Mouse (Mus musculus) heart, embryonic 11.5 days (tissue): Measurements from ENCODE around the gene Arih2. TPM values are rescaled to one million over a fixed set of nuclear protein-coding genes. Genes with fewer than 3 reads are reported as not detected.
A peak's percentile ranks its signal among the peaks of the same experiment; 100 is the strongest.

Source experiments
- ATAC-seq: fragments of 200-750 bp; cut with Nextera tagmentation; replicated peaks from 2 replicates; pipeline ENCODE4 v1.8.0; 2017; ENCODE audit warnings: moderate library complexity; ENCODE audit not compliant: insufficient number of reproducible peaks, low FRiP score, low TSS enrichment
- H3K27ac ChIP-seq: fragments of 300-500 bp; sonication (generic); 2 replicates; pipeline ENCODE4 v1.5.1; 2014; ENCODE audit warnings: mild to moderate bottlenecking, low read depth, low read length
- H3K27me3 ChIP-seq: fragments of 300-500 bp; sonication (generic); 2 replicates; pipeline ENCODE4 v1.6.1; 2014; ENCODE audit warnings: mild to moderate bottlenecking, low read length, mixed read lengths; ENCODE audit not compliant: control insufficient read depth, insufficient read depth
- H3K36me3 ChIP-seq: fragments of 300-500 bp; sonication (generic); 2 replicates; pipeline ENCODE4 v1.6.1; 2014; ENCODE audit warnings: mild to moderate bottlenecking, low read length, moderate library complexity, mixed read lengths; ENCODE audit not compliant: control insufficient read depth, insufficient read depth
- H3K4me1 ChIP-seq: fragments of 300-500 bp; sonication (generic); 2 replicates; pipeline ENCODE4 v1.6.1; 2014; ENCODE audit warnings: low read length; ENCODE audit not compliant: control insufficient read depth, insufficient read depth
- H3K4me2 ChIP-seq: fragments of 300-500 bp; sonication (generic); 2 replicates; pipeline ENCODE4 v1.6.1; 2014; ENCODE audit warnings: mild to moderate bottlenecking, moderate library complexity
- H3K4me3 ChIP-seq: fragments of 300-500 bp; sonication (generic); 2 replicates; pipeline ENCODE4 v1.5.1; 2014; ENCODE audit warnings: low read depth, low read length
- H3K9ac ChIP-seq: fragments of 300-500 bp; sonication (generic); 2 replicates; pipeline ENCODE4 v1.6.1; 2014; ENCODE audit warnings: mild to moderate bottlenecking, low read depth, low read length, moderate library complexity
- H3K9me3 ChIP-seq: fragments of 300-500 bp; sonication (generic); replicated peaks from 2 replicates; pipeline ENCODE4 v1.6.1; 2016; ENCODE audit warnings: low read length; ENCODE audit not compliant: control insufficient read depth
- WGBS: fragments of 180-500 bp; shearing (Covaris S2); extraction: QIAGEN DNeasy Blood & Tissue Kit; methylation state at CpG from one replicate; pipeline ENCODE4 v1.1.7; 2014; ENCODE audit not compliant: insufficient replicate concordance; 5-methylcytosine and 5-hydroxymethylcytosine counted together
- polyA plus RNA-seq: library from polyadenylated mRNA; unstranded; fragments of >200 nt; fragmentation: Nextera tagmentation; extraction: Ambion mirVana; gene quantifications from 2 replicates; pipeline ENCODE4 v1.2.1, GENCODE M21; 2014

The Arih2 gene
- polyA plus RNA-seq, 1 experiment from 2014 or later = 37.6 TPM

DNA sequence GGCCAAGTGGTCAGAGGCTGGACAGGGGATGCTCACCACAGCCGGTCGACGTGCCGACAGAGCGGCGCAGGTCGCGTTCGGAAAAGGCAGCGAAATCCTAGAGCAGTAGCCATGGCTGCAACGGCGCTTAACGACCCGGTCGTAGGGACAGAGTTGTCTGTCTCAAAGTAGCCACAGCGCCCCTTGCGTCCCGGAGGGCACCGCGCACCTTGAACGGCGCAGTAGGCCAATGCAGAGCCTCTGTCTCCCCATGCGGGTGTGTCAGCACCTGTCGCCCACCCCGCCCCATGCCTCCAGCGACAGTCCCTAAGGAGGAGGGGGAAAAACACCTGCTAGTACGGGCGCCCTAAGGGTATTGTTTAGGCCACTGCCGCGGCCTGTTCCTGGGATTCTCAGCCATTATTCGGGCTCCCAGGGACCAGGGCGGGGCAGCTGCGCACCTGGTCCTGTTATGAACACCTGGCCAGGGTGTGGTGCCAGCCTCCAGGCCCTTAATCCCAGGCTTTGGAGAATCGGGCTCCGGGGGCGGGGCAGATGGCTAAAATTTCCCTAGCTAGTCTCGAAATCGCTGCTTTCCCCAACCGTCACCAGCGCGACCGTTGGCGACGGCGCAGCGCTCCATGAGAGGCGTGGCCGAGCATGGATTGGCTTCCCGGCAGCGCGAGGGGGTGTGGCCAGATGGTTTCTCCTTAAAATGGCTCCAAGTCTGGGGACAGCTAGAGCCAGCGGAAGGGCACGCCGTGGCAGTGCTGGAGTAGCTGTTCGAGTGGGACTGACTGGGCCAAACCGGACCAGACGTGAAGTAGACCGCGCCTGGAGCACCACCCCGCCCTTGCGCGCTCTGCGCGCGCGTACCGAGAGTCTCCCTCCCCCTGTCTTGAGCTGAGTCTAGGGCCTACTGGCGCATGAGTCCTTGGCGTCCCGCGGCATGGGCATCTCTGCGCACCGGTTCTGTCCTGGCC is 82.1 kb downstream of the Arih2 start, which contains the start of gene Ndufaf3:
Gene Ndufaf3, minus strand, starts transcription at position 620 of the 962 bp plus-strand sequence.
- Histone ChIP-seq H3K27me3 (no peaks in the 10 kb centered on the region), H3K4me1 (peaks cover 22% of the 10 kb centered on the region), H3K36me3 (peaks cover 26% of the 10 kb centered on the region), H3K4me2 (peak within 1 kb of the TSS; percentile 97), H3K9me3 (no peaks in the 10 kb centered on the region), H3K4me3 (peak within 1 kb of the TSS; percentile 79), H3K27ac (peak within 1 kb of the TSS; percentile 95), H3K9ac (peak within 1 kb of the TSS; percentile 90)
- WGBS = under 1% methylated on average over 73 of the region's 73 CpGs
- peak; percentile 78 for ATAC-seq

DNA sequence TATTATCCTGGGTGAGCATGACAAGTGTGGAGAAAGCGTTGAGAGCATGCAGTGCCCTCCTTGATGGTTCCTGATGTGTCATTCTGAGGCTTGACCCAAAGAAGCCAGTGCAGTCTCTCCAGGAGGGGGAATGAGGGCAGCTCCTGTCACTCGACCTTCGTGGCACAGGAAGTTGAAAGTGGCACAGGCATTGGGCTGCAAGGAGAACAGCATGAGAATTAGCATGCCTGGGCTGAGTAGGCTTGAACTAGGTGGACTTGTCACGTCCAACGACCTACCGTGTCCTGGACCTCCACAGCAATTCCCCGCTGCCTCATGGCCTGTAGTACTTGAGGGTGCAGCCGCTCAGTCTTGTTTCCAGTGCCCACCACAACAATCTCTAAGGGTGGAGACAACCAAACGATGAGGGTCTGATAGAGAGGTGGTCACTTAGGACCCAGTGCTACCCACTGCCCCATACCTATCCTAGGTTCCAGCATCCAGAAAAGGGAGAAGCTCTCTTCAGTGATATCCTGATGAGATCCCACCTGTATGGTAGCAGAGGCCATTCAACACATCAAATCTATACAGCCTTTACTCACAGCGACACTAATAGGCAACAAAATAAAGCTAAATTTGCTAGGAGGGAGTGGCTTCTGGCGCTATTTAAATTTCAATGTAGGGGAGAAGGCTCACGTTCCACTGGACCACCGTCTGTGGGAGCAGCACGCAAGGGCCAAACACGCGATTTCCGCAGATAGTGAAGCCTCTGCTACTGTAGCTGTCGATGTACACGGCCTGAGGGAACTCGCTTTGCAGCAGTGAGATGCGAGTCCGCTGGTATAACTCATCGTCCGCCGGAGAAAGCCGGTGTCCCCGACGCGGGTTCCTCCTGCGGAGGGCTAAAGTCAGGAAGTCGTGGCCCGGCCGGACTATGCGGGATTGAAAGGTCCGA is 83.0 kb downstream of the Arih2 start:
- peaks cover 30% of the 10 kb centered on the region for H3K4me1 ChIP-seq
- H3K36me3 ChIP-seq = peaks cover 20% of the 10 kb centered on the region
- no peaks in the 10 kb centered on the region for H3K27me3 ChIP-seq
- peak overlapping the region; percentile 97 for H3K4me2 ChIP-seq
- no peak for ATAC-seq
- no peaks in the 10 kb centered on the region for H3K9me3 ChIP-seq
- WGBS = 13% methylated on average over 35 of the region's 35 CpGs
- H3K27ac ChIP-seq = peak overlapping the region; percentile 95
- H3K9ac ChIP-seq = peak overlapping the region; percentile 90
- peak overlapping the region; percentile 79 for H3K4me3 ChIP-seq

DNA sequence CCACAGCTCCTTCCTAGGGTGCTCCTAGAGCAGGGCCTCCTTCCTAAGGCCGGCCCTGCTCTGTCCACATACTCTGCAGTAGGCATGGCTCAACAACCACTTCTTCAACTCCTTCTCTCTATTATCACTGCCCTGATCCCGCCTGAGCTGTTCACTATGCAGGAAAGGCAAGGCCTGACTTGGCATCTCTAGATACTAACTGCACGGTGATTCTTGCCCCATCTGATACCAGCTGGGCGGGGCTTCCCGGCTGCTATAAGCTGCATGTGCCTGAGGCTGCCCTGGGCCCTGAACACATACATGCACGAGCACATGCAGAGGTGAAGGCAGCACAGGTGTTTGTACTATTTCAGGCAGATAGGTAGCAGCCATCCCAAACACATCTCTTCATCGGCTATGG is 85.1 kb downstream of the Arih2 start:
- 77% methylated on average over 7 of the region's 7 CpGs for WGBS
- no peaks in the 10 kb centered on the region for H3K9me3 ChIP-seq
- no peak for ATAC-seq
- peaks cover 23% of the 10 kb centered on the region for H3K36me3 ChIP-seq
- H3K4me2 ChIP-seq = no peak overlapping the region
- H3K9ac ChIP-seq = no peak overlapping the region
- no peak overlapping the region for H3K4me3 ChIP-seq
- H3K27ac ChIP-seq = no peak overlapping the region
- H3K4me1 ChIP-seq = peaks cover 30% of the 10 kb centered on the region
- no peaks in the 10 kb centered on the region for H3K27me3 ChIP-seq

DNA sequence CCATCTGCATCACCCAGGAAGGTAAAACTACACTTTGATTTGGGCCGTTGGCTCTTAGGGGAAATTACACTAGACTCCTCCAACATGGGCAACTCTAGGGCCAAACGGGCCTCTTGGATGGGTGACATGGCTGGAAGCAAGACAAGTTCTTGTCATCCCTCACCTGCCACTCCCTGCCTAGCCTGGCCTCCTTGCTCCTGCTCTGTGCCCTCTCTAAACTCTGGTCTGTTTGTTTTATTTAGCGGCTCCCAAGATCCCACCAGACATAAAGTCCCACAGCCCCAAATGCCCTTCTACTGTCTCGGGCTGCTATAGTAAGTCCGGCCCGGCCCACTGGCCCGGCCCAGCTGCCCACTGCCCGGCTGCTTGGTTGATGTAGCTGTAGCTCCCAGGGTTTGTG is 85.5 kb downstream of the Arih2 start:
- Histone ChIP-seq H3K4me2 (no peak overlapping the region), H3K27ac (no peak overlapping the region), H3K36me3 (peaks cover 25% of the 10 kb centered on the region), H3K4me3 (no peak overlapping the region), H3K9me3 (no peaks in the 10 kb centered on the region), H3K4me1 (peaks cover 26% of the 10 kb centered on the region), H3K9ac (no peak overlapping the region), H3K27me3 (no peaks in the 10 kb centered on the region)
- 87% methylated on average over 8 of the region's 8 CpGs for WGBS
- ATAC-seq = no peak

DNA sequence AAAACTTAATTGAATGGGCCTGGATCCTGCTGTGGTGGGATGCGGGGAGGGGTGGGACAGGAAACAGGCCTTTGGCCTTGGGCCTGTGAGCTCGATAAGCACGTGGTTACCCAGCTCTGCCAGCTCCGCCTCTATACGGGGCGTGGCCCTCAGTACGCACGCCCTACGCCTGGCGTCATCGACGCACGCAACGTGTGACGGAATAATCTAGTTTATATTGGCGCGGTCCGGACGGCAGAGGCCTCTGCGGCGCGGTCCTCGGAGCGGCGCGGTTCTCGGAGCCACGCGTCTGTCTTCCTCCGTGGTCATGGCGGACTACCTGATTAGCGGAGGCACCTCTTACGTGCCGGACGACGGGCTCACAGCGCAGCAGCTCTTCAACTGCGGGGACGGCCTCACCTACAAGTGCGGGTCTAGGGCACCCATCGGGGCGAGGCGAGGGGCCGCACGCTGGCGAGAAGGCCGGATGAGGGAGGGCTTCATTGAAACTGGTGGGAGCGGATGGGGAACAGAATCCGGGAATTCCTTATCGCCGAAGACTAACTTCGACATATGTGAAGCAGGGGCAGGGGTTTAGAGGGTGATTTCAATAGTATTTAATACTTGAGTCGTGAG is 88.9 kb downstream of the Arih2 start, which contains the start of gene Impdh2:
Gene Impdh2, plus strand, starts transcription at position 60 of the 615 bp plus-strand sequence.
- Histone ChIP-seq H3K4me1 (peaks cover 9% of the 10 kb centered on the region), H3K27ac (peak within 1 kb of the TSS; percentile 69), H3K27me3 (no peaks in the 10 kb centered on the region), H3K4me2 (peak within 1 kb of the TSS; percentile 84), H3K36me3 (peaks cover 46% of the 10 kb centered on the region), H3K9ac (peak within 1 kb of the TSS; percentile 80), H3K9me3 (no peaks in the 10 kb centered on the region), H3K4me3 (peak within 1 kb of the TSS; percentile 58)
- ATAC-seq = peak; percentile 97
- WGBS = under 1% methylated on average over 52 of the region's 53 CpGs

DNA sequence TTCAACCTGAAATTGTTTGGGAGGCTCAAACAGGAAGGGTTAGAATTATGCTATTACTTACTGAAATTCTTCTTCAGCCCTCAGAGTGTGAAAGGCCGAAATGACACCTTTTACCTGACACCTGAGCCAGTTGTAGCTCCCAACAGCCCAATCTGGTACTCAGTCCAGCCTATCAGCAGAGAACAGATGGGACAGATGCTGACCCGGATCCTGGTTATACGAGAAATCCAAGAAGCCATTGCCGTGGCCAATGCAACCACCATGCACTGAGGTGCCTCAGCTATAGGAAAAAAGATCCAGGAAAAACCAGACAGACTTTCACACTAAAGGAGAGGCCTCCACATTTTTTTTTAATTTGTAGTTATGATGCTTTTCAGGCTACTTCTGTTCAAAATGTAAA is 90.0 kb downstream of the Arih2 start:
- no peak overlapping the region for H3K9ac ChIP-seq
- no peak overlapping the region for H3K4me3 ChIP-seq
- H3K27ac ChIP-seq = no peak overlapping the region
- no peak overlapping the region for H3K4me2 ChIP-seq
- ATAC-seq = no peak
- no peaks in the 10 kb centered on the region for H3K27me3 ChIP-seq
- H3K36me3 ChIP-seq = peaks cover 44% of the 10 kb centered on the region
- H3K9me3 ChIP-seq = no peaks in the 10 kb centered on the region
- H3K4me1 ChIP-seq = peaks cover 9% of the 10 kb centered on the region
- WGBS = 82% methylated on average over 4 of the region's 4 CpGs
